Mouse (Mus musculus) erythroblast, embryonic 14.5 days (primary cell): ENCODE measurements around the gene Spon1.

Source experiments
- GATA1 ChIP-seq: IDR thresholded peaks from 2 replicates; pipeline ENCODE4 v1.6.1; 2012; ENCODE audit warnings: low read length, inconsistent platforms, mixed read lengths
- TAL1 ChIP-seq: IDR thresholded peaks from 3 replicates; pipeline ENCODE4 v1.6.1; 2012; ENCODE audit warnings: low read length, inconsistent platforms, mixed read lengths

GRCm38 (mm10) chr7:113847041-113847819 is 81.4 kb downstream of the Spon1 start:
- no peak for TF ChIP-seq GATA1
- TF ChIP-seq TAL1 = no peak
